Mouse (Mus musculus): Measurements from ENCODE around the gene Ehmt1.

GRCm38 (mm10) chr2:24747878-24748277, 171.5 kb downstream of the Ehmt1 start:
- TF ChIP-seq CTCF (IDR thresholded peaks at IDR 0.05; ENCODE audit: borderline replicate concordance, control insufficient read depth, extremely low read depth, insufficient read depth, low read length, poor library complexity), result no peak
- TF ChIP-seq POLR2A (IDR thresholded peaks at IDR 0.05; ENCODE audit: control insufficient read depth, extremely low read depth, insufficient read depth, low read length, poor library complexity), result no peak

All from thymus, adult 2 months (tissue).